Mouse (Mus musculus): Measurements from ENCODE around the gene Ggt6.

Gene Ggt6

DNA sequence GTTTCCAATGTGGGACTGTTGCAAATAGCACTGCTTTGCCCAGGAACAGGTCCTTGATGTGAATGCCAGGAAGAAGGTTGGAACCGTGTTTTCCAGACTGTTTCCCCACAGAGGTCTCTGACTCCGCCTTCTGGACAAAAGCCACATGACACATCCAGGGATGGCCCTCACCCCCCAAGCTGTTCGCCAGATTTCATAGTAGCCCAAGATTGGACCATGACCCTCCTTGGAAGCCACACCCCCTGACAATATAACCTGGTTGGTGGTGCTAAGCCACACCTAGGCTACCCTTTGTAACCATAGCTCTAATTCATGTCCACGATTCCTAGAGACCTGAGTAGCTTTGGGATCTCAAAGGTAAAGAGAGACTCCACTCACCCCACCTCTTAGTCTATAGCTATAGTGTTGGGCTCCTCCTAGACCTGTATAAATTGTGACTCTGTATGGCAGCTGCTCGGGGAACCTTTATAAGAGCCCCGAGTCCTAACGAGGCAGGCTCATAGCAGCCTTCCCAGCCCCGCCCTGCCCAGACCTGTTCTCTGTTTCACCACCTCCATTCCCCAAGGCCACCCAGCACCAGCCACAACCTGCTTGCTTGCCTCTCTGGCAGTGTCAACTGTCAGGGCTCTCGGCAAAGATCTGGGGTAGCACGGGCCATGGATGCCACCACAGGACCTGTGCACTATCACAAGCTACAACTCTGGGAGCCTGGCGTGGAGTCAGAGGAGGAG, at the start of gene Ggt6:
Gene Ggt6, plus strand, starts transcription at position 564 of the 731 bp plus-strand sequence.
- no peak for DNase-seq (ENCODE audit: low read depth)

DNA sequence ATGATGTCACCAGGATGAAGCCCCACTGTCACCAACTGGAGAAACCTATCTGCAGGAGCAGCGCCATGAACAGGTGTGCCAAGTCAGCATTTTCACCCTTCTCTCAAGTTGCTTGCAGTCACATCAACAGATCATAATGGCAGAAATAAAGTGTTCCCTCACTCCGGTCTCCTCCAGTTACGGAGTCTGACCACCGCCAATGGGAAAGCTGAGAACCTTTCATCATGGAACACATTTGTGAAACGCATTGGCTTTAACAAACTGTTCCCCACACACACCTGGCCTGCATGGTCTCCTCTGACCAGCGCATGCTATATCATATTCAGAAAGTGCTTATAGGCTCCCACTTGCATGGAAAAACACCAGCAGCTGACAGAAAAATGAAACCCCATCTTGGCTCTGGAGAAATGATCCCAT, 47.2 kb upstream of the Ggt6 start:
- DNase-seq (ENCODE audit: low read depth), result no peak

DNA sequence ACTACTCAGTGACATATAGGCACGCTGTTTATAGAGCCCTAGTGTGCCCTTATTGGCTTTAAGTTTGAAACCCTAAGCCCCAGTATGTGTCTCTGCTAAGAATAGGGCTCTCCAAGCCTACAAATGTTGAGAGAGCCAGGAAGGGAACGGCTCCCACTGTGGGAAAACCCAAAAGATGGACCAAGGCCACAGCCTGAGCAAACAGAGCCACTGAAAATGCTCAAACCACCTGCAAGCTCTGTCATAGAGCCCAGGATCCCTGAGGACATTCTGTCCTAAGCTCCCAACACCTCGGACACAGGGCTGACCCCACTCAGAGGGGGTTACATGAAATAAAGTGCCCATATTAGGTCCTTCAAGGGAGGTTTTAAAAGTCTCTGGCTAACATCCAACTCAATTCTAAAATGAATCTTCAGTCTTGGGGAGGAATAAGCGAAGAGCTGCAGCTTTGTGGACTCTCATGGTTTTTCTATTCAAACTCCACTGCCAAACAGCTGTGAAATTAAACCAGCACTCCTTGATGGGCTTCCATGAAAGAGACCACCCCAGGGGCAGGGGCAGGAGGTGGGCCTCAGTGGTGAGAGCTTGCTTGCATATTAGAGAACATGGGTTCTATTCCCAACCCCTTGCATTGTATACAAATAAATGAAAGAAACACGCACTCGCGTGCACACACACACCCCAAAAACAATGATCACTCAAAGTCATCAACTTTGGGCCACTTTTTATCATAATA, 45.8 kb upstream of the Ggt6 start:
- no peak for DNase-seq (ENCODE audit: low read depth)

DNA sequence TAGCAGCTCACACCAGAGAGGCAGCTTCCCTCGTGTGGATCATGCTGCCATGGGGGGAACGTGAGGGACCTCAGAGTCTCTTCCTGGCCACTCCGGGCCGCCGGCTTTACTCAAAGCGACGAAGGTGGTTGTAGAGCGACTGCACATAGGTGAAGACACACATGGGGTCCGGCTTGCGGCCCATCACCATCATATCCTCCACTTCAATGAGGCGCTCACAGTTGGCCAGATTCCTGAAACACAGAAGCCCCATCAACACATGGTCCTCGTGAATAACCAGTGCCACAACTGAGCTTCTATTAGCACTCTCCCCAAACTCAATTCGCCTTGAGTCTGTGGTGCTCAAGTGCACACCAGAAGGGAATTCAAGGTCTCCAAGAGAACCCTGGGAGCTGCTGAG, 44.1 kb upstream of the Ggt6 start:
- no peak for DNase-seq (ENCODE audit: low read depth)

DNA sequence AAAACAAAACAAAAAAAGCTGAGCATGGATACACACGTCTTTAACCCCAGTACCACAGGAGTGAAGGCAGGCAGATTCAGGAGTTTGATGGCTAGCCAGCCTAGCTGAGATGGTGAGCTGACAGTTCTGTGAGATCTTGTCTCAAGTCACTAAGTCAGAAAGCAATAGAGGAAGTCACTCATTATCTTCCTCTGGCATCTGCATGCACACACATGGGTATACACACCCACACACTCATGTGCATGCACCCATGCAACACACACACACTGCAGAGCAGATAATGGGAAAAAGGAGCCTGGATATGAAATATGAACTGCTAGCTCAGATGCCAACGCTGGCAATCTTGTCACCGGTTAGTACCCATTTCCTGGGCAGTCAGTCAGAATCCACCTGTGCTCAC, 42.1 kb upstream of the Ggt6 start:
- DNase-seq (ENCODE audit: low read depth), result no peak

DNA sequence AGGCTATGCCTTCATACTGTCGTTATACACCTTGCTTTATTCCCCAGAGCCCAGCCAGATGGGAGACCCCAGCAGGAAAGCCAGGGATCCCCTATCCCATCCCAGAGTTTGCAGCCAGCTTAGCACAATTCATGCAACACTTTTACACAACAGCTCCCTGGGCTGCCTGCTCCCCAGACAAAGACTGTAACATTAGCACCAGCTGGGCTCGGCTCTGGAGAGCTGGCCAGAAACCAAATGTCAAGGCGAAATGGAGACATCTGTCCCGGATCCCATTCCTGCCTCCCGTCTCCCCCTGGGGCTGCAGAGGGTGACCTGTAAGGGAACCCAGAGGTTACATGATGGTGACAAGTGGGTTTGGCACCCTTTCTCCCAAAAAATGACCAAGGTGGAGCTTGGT, 41.7 kb upstream of the Ggt6 start:
- DNase-seq (ENCODE audit: low read depth), result no peak

DNA sequence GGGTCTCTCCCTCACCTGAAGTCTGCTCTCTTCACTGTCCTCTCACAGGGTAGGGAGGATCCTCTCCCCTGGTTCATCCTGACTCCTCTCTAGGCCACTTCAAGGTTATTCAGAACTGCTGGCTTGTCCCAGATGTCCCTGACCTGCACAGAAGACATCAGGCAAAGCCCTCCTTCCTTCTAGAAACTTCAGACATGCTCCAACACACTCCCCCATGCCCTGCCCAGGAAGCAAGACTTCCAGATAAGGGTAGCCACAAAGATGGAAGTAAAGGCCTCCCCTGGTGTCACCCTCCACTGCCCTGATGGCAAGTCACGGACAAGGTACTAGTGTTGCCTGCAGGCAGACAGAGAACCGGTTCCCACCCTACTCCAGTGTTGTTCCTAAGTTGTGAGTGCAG, 40.6 kb upstream of the Ggt6 start:
- DNase-seq (ENCODE audit: low read depth), result no peak

DNA sequence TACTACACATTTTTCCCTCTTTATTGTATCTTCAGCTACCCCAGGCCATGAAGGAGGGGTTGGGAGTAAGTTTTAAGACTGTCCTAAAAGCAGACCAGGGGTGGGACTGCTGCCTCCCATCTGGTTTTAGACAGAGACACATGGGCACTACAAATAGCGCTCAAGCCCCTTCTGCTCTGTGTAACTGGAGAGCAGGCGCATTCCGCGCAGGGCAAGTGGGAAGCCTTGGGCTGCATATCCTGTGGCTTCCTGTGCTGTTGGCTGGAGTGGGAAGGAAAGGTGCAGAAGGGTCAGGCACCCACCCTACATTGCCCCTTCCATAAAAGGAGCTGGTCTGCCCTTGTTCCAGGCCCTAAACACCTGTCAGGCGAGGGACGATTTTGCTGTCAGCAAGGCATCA, 39.7 kb upstream of the Ggt6 start:
- no peak for DNase-seq (ENCODE audit: low read depth)

DNA sequence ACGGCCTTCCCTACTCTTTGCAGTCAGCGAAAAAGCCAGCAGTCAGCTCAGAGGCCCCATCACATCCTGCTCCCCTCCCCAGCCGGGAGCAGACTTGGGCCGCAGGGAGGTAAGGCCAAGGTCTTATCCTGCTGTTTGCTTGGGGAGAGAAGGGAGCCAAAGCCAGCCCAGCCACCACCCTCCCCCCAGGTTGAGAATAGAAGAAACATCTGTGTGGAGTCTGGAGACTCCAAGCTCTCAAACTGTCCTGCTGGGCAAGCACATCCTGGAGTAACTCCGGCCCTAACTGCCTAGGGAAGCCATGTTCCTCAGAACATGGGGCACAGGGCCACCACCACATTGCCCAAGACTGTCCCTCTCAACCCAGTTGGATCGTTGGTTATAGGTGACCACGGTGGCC, 38.7 kb upstream of the Ggt6 start:
- DNase-seq (ENCODE audit: low read depth), result no peak

DNA sequence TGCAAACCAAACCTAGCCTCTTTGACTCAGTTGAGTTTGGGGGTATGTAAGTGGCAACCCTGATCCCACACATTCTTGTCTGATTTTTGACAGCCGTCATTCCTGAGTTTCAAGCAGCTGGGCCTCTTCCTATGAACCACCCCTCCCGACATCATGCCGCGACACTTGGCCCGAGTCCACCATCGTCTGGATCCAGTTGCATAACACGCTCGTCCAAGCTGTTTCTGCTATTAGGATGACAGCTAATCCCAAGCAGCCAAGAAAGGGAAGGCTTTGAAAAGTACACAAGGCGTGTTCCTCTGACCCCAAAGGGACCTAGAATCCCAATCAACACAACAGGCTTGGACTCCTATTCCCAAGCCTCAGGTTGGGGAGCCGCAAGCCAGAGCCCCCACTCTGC, 38.3 kb upstream of the Ggt6 start:
- no peak for DNase-seq (ENCODE audit: low read depth)

DNA sequence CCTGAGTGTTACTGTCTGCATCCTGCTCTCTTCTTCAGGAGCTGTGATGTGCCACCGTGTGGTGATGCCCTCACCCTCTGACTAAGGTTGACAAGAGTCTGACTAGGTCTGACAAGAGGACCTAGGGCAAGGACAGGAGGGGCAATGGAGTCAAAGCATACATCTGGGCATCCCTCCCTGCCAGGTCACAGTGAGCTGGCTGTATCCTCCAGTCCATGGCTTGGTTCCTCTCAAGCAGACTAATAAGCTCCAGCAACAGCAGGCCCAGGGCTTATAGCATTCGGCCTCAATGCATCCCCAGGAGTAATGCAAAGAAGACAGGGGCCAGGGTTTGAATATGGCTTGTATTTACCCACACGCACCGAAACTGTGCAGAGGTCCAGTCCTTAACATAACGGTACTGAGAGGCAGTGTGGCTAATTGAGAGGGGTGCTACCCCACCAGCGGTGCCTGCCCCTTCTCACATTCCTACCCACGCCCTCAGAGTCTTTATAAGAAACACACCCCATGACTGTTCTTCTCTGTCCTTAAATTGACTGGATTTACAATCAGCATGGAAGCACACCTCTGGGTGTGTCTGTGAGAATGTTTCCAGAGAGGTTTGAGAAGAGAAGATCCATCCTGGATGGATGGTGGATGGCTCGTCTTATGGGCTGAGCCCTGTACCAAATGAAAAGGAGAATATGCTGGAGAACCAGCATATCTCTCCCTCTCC, 37.4 kb upstream of the Ggt6 start:
- no peak for DNase-seq (ENCODE audit: low read depth)

DNA sequence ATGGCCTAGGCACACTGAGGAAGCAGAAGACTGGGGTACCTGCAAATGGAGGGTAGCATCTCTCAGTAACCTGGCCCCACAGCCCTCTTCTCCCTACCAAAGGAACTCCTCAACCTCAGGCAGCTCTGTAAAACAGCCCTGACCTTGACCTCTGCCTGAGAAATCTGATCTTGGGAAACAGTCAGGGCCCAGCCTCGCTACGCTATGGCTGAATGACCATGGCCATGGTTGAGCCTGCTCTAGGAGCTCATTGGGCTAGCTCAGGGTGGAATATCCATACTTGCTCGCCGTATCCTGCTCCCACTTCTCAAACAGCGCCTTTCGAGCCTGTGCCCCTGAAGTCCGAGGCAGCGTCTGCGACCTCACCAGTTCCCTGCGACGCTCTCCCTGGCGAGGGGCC, 34.3 kb upstream of the Ggt6 start:
- DNase-seq (ENCODE audit: low read depth), result no peak

DNA sequence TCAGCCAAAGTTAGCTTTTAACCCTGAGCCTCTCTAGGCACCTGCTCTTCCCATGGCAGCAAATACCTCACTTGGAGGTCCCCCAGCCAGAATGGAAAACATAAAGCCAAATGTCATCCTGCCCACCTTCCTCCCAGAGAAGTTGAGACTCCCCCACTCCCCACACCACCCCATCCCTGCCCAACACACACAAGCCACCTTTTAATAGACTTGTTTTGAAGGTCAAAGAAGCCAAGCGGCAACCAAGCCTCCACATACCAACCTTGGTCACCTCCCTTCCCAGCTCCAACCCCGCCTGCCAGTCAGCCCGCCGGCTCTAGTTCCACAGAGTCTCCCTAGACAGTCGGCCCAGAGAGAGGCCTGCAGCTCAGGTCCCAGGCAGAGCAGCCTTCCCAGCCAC, 33.3 kb upstream of the Ggt6 start:
- no peak for DNase-seq (ENCODE audit: low read depth)

DNA sequence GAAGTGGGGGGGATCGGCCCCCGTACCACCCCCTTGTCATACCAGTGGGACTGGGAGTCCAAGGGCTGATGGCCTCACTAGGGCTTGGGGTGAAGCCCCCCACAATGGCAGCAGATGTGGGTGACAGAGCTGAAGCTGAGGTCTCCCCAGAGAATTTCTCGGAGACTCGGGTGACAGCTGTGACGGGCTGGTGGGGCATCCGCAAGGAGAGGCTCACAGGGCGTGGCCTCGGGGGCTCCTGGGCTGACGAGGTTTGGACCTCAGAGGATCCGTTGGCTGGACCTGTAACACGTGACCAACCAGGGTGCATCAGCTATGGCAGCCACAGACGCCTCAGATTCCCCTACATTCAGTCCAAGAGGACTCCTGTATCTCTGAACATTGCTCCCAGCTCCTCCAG, 32.4 kb upstream of the Ggt6 start:
- no peak for DNase-seq (ENCODE audit: low read depth)

DNA sequence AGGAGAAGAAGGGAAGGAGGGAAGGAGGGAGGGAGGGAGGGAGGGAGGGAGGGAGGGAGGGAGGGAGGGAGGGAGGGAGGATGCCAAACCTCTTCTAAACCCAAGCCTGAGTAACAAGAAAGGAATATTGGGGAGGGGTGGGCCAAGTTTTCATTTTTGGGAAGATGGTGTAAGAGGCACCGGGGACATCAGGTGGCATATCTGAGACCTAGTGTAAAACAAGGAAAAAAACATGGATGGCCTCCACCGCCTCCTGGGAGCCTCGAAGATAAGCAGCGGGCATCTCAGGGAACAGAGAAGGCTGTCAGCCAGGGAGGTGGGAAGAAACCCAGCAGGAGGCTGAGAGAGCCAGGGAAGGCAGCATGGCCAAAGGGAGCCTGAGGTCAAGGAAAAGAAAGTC, 29.8 kb upstream of the Ggt6 start:
- no peak for DNase-seq (ENCODE audit: low read depth)

DNA sequence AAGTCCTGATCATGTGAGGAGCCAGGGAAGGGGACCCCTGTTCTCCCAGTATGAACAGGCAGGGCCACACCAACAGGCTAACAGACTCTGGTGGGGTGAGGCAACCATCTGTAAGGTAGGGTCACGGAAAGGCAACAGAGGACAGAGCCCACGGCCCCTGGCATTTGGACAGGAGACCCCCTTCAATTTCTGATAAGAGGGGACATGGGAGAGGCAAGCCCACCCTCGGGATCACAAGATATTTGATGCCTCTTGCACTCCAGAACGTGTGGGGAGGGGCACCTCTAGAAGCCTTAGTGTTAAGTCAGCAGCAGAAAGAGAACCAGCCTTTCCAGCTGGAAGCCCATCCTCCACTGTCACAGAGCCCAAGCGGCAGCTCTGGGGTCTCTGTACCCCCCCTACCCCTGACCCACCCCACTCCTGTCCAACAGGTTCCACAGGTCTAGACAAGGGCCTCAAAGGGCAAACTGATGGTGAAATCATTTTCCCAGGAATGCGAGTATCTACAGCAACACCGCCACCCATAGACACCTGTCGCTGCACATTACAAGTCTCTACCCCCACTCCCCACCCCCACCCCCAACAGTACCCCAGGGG, 29.1 kb upstream of the Ggt6 start:
- no peak for DNase-seq (ENCODE audit: low read depth)

DNA sequence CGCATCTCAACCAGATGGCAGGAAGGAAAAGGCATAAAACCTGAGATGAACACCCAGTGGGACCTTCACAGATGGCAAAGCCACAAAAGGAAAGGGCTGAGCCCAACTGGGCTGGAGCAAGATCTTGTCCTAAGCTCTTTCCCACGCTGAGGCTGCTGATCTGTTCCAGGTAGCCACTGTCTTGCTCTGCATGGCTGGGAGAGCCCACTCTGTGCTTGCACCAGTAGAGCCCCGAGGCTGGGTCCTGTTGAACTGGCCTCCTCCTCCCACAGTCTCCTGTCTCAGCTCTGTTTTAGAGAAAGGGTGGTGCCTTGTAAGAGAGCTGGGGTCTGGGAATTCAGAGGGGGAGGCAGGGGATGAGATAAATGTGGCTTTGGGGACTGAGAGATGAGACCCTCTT, 28.2 kb upstream of the Ggt6 start:
- DNase-seq (ENCODE audit: low read depth), result no peak

DNA sequence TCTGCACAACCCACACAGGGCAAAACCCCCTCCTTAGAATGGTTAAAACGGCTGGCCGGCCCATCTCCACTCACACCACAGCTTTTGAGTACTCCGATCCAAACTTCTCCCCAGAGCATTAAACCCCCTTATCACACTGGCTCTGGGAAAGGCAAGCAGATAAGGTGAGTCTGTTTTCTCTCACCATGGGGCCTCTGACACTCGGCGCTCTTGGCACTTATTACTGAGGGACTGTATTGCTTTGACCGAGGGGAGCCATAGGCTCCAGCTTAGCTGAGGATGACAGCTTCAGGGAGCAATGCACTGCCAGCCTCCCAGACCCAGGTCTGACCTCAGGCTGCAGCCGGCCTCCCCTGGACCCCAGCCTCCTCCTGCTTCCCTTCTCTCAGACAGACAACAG, 27.8 kb upstream of the Ggt6 start:
- DNase-seq (ENCODE audit: low read depth), result no peak

DNA sequence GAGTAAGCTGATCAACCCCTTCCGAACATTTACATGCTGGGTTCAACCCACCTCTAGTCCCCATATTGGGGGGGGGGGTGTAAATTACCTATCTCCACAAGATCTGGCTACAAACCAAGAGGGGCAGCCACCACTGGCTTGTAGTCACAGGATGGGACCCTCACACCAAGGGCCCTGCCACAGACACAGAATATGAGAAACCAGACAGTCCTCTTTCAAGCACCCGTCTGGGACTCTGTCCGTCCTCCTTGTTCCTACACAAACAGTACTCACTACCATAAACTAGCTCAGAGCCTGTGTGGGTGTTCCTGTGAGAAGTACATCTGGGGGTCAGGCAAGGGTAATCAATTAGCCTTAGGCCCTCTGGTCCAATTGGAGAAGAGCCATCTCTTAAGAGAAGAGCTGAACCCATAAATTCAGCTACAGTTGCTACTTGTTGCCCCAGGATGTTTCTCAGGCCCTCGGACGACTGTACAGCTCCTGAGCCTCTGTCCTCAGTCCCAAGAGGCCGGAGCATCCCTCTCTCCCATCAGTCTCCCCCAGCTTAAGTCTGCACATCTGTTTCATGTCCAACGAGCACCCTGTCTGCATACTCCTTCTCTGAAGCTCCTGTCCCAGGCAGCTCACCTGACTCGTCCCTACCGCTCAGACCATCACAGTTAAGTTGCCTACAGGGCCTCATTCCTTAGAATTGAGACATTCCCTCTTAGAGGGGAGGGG, 26.7 kb upstream of the Ggt6 start:
- DNase-seq (ENCODE audit: low read depth), result no peak

DNA sequence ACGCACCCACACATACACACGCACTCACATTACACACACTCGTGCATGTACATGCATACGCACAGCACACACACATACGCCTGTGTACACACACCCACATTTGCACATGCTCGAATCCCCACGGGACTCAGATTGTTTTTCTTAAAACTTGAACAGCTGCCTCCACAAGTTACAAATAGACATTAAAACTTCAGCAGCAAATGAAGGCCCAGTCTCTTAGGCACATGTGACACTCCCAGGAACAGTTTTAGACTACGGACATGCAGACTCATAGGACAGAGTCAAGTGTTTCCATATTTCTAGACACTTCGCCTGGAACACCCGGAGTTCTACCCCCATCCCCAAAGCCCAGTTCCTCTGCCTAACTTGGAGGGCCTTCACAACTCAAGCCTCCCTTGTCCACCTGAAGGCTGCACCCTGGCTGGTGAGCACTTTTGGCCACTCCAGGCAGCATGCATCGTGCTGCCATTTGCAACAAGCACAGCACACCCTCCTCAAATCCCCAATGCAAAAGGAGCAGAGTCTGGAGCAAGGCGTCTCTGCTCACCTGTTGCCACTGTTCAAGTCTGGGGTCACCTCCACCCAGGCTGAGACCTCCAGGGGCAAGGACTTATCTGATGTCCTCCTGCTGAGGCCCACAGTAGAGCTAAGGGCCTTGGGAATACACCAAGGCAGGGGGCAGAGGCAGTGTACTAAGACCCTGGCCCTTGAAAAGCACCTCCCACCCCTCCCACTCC, 25.5 kb upstream of the Ggt6 start:
- DNase-seq (ENCODE audit: low read depth), result no peak

DNA sequence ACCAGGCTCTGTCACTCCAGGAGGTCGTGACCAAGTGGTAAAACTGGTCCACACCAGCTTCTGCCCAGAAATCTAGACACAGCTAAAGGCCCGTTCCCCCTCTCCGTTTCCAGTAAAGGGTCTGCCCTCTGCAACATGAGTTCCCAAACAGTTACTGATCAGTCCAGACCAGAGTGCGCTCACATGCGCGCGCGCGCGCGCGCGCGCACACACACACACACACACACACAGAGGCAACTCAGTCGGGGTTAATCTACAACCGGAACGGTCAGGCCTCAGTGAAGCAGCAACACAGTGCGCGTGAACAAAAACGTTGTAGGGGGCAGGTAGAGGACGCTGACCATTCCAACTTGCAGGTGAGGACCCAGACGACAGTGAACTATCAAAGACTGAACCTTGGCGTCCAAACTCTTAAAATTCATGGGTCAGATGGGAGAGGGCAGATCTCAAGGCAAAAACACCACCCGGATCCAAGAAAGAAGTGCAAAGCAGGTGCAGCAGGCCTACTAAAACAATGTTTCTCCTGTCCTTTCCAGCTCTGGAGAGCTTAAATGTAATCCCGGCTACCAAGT, 24.7 kb upstream of the Ggt6 start:
- no peak for DNase-seq (ENCODE audit: low read depth)

Data from naive thymus-derived CD4-positive, alpha-beta T cell, adult 2 months (primary cell).